Mouse (Mus musculus) cerebellum, adult 2 months (tissue): ENCODE data around the gene Spata31d1a. TPM values are rescaled to one million over a fixed set of nuclear protein-coding genes. Genes with fewer than 3 reads are reported as not detected.

ENCODE experiments used
- DNase-seq, 2 experiments: peaks; one replicate each; pipeline ENCODE4 v3.0.0; 2021
- H3K27ac ChIP-seq: fragments of 200-500 bp; 2 replicates; pipeline ENCODE4 v1.5.1; 2012; ENCODE audit warnings: low read length, control low read depth, inconsistent platforms; ENCODE audit not compliant: insufficient read depth
- H3K27me3 ChIP-seq: fragments of 200-500 bp; 2 replicates; pipeline ENCODE4 v1.6.1; 2012; ENCODE audit warnings: inconsistent platforms, mild to moderate bottlenecking, low read length, moderate library complexity; ENCODE audit not compliant: control insufficient read depth, insufficient read depth
- H3K4me1 ChIP-seq: fragments of 200-500 bp; 2 replicates; pipeline ENCODE4 v1.6.1; 2011; ENCODE audit warnings: low read length; ENCODE audit not compliant: control insufficient read depth, insufficient read depth
- H3K4me3 ChIP-seq: fragments of 200-500 bp; replicated peaks from 2 replicates; pipeline ENCODE3; 2011; ENCODE audit warnings: mild to moderate bottlenecking, low read depth, low read length, control low read depth; ENCODE audit not compliant: insufficient read depth
- CTCF ChIP-seq: fragments of 200-500 bp; IDR thresholded peaks from 2 replicates; pipeline ENCODE4 v1.5.1; 2011; ENCODE audit warnings: low read depth, mild to moderate bottlenecking, control low read depth, low read length, moderate library complexity, borderline replicate concordance; ENCODE audit not compliant: insufficient read depth
- POLR2A ChIP-seq: fragments of 200-500 bp; IDR thresholded peaks from 2 replicates; pipeline ENCODE4 v1.6.1; 2011; ENCODE audit warnings: low read length, control low read depth, borderline replicate concordance; ENCODE audit not compliant: insufficient read depth
- WGBS: fragments of 180-500 bp; shearing (Covaris S2); methylation state at CpG from one replicate; pipeline ENCODE4 v1.1.7; 2018; 5-methylcytosine and 5-hydroxymethylcytosine counted together
- polyA plus RNA-seq: library from polyadenylated mRNA; depleted of rRNA; stranded (reverse); fragments of >200 nt; gene quantifications from 2 replicates; pipeline ENCODE4 v1.2.3, GENCODE M21; 2012

Spata31d1a gene
- polyA plus RNA-seq, 1 experiment, result 0.25 TPM

DNA sequence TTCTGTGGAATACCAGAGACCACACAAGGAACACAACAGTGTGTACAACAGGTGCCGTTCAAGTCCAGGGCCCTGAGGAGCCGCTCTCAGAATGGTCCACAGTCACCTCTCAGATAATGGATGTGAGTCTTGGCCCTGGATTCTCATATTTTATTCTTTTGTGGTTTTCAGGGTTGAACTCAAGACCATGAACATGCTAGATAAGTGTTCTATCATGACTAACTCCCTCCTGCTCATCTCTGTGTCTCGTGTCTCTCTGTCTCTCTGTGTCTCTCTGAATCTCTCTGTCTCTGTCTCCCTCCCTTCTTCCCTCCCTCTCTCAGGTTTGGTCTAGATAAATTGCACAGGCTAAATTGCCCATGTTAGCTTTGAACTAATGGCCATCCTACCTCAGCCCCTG lies 20.3 kb downstream of the Spata31d1a start:
- 97% methylated on average over 3 of the region's 3 CpGs for WGBS
- Histone ChIP-seq H3K4me3 (no peak overlapping the region), H3K4me1 (no peaks in the 10 kb centered on the region), H3K27me3 (no peaks in the 10 kb centered on the region), H3K27ac (no peak overlapping the region)
- TF ChIP-seq CTCF (no peak), POLR2A (no peak)
- no peak for DNase-seq

DNA sequence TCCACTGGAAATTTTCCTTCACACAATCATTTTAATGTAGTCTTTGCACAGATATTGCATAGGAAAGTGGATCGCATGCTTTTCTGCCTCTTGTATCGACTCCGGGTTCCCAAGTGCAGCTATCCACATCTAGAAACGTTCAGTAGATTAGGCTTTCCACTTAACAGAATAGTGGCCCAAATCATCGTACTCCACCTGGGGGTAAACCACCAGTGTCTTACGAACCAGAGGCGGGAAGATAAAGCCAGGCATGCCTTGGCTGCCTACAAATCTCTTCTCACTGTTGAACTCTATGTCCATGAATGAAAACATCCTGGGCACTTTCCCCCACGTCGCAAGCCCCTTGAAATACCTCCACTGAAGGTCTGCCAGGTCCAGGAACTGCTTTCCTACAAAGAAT lies 20.8 kb downstream of the Spata31d1a start:
- DNase-seq, result no peak
- Histone ChIP-seq H3K4me3 (no peak overlapping the region), H3K4me1 (no peaks in the 10 kb centered on the region), H3K27me3 (no peaks in the 10 kb centered on the region), H3K27ac (no peak overlapping the region)
- WGBS, result 94% methylated on average over 9 of the region's 9 CpGs
- TF ChIP-seq POLR2A (no peak), CTCF (no peak)

DNA sequence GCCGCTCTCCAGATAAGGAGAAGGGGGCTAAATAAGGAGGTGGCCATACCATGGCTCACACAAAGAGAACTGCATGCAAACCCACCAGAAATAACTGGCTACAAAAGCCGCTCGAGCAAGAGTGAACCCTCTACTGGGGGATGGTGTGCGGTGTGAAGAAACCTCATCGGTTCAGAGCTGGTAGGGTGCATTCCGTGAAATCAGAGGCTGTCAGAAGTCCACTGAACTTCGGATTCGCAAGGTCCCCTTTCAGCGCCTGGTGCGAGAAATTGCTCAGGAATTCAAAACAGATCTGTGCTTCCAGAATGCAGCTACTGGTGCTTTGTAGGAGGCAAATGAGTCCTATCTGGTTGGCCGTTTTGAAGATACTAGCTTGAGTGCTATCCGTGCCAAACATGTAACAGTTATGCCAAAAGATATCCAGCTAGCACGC lies 21.8 kb downstream of the Spata31d1a start:
- Histone ChIP-seq H3K27ac (no peak overlapping the region), H3K4me1 (no peaks in the 10 kb centered on the region), H3K27me3 (no peaks in the 10 kb centered on the region), H3K4me3 (no peak overlapping the region)
- TF ChIP-seq POLR2A (no peak), CTCF (no peak)
- peak; percentile 49 to 55 for DNase-seq
- 36% methylated on average over 13 of the region's 13 CpGs for whole genome bisulfite sequencing

GRCm38 (mm10) chr13:59685236-59685635 lies 24.9 kb downstream of the Spata31d1a start:
- no peak for DNase-seq
- H3K27me3 ChIP-seq, result no peaks in the 10 kb centered on the region
- no peak overlapping the region for H3K4me3 ChIP-seq
- no peak overlapping the region for H3K27ac ChIP-seq
- 81% methylated on average over 3 of the region's 3 CpGs for whole genome bisulfite sequencing
- H3K4me1 ChIP-seq, result no peaks in the 10 kb centered on the region; the same call in 1 of the 2 replicates
- no peak for TF ChIP-seq CTCF

DNA sequence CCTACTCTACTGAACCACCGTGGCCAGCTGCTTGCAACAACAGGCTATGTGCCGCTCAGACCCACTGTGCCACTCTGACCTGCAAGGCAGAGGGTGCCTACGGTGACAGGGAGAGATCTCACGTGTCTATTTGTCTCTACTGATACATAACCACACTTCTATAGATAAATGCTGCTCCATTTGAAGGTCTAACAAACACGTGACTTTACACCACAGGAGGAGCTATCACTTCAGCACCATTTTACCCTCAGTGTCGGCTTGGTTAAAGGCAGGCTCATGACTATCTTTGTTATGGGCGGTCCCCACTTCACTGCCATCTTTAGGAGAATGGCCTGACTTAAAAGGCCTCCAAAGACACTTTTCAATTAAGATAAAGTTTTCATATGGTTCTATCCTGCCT lies 27.5 kb downstream of the Spata31d1a start:
- 50% methylated on average over 7 of the region's 7 CpGs for WGBS
- DNase-seq, result no peak
- Histone ChIP-seq H3K4me1 (no peaks in the 10 kb centered on the region; the same call in 1 of the 2 replicates), H3K27me3 (no peaks in the 10 kb centered on the region), H3K4me3 (no peak overlapping the region), H3K27ac (no peak overlapping the region)
- no peak for TF ChIP-seq POLR2A
- TF ChIP-seq CTCF, result no peak

- DNase-seq, result no peak
- 81% methylated on average over 4 of the region's 4 CpGs for WGBS
- Histone ChIP-seq H3K27me3 (no peaks in the 10 kb centered on the region), H3K27ac (no peak overlapping the region), H3K4me1 (no peaks in the 10 kb centered on the region; the same call in 1 of the 2 replicates), H3K4me3 (no peak overlapping the region)
- TF ChIP-seq POLR2A, result no peak
- TF ChIP-seq CTCF, result no peak
These were observed 30.2 kb downstream of the Spata31d1a start for GRCm38 (mm10) chr13:59679908-59680307.

- Histone ChIP-seq H3K4me3 (no peak overlapping the region), H3K4me1 (no peaks in the 10 kb centered on the region; the same call in 1 of the 2 replicates), H3K27ac (no peak overlapping the region), H3K27me3 (no peaks in the 10 kb centered on the region)
- no peak for TF ChIP-seq CTCF
- TF ChIP-seq POLR2A, result no peak
- DNase-seq, result no peak
- WGBS, result 71% methylated on average over 4 of the region's 4 CpGs
These were observed 30.8 kb downstream of the Spata31d1a start for GRCm38 (mm10) chr13:59679306-59679705.

DNA sequence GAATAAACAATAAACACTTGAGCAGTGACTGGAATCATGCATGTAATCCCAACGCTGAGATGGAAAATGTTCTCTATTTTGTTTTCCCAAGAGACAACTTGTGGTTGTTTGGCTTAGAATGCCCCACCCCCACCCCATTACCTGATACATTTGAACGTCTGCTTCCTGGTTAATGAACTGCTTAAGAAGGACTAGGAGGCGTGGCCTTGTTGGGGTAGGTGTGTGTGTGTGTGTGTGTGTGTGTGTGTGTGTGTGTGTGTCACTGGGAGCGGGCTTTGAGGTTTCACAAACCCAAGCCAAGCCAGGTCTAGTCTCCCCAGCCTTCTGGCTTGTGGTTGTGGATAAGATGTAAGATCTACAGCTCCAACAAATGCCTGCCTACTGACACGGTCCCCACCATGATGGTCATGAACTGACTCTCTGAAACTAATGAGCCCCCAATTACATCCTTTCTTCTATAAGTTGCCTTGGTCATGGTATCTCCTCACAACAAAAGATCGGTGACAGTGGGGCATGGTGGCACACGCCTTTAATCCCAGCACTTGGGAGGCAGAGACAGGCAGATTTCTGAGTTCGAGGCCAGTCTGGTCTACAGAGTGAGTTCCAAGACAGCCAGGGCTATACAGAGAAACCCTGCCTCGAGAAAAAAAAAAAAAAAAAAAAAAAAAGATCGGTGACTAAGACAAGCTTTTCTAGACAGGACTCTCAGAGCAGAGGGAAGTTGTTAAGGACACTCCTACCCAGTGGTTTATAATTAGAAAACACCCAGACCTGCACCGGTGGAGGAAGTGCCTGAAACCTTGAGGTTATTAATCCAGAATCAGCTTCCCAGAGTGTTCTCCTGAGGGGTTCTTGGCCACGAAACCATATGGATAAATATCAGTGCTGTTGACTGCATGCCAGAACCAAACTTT lies 33.6 kb downstream of the Spata31d1a start:
- H3K4me3 ChIP-seq, result no peak overlapping the region
- 81% methylated on average over 12 of the region's 12 CpGs for WGBS

More for the DNA sequence above, 33.6 kb downstream of the Spata31d1a start:
- H3K27ac ChIP-seq, result no peak overlapping the region
- peaks cover 11% of the 10 kb centered on the region; the same call in 1 of the 2 replicates for H3K4me1 ChIP-seq
- DNase-seq, result no peak
- H3K27me3 ChIP-seq, result no peaks in the 10 kb centered on the region
- no peak for TF ChIP-seq CTCF
- TF ChIP-seq POLR2A, result no peak
